Mouse (Mus musculus) heart, postnatal 25 days (tissue): ENCODE data around the gene Treh. TPM values are rescaled to one million over a fixed set of nuclear protein-coding genes. Genes with fewer than 3 reads are reported as not detected.

Experiments used
- DNase-seq: peaks from one replicate; pipeline ENCODE4 v3.0.0; 2022; ENCODE audit warnings: low spot score
- intact Hi-C: fragments of 180-260 bp; cut with DNase I; formaldehyde crosslinking; loops from one replicate; pipeline ENCODE4 v1.15.1; 2025
- total RNA-seq, 2 experiments: library from RNA; stranded (reverse); gene quantifications; 2 replicates each; pipeline ENCODE4 v1.2.3; 2021

Gene Treh
- total RNA-seq, 2 experiments from 2014 or later: not detected

- no peak for DNase-seq
- intact Hi-C loops: no loop called here
Measured at GRCm38 (mm10) chr9:44726431-44727146, 53.6 kb downstream of the Treh start.

- intact Hi-C loops: no loop called here
- DNase-seq: no peak
Measured at GRCm38 (mm10) chr9:44727441-44727840, 54.4 kb downstream of the Treh start.

- DNase-seq: no peak
- intact Hi-C loops: loop anchor here (5.0 kb wide), 1 partner anchor 40 kb away; no protein-coding TSS in a partner anchor
Measured at GRCm38 (mm10) chr9:44732130-44732549, 59.1 kb downstream of the Treh start.

- no peak for DNase-seq
- intact Hi-C loops: loop anchor here (5.0 kb wide), 1 partner anchor 41 kb away; no protein-coding TSS in a partner anchor
Measured at GRCm38 (mm10) chr9:44732921-44733530, 60.0 kb downstream of the Treh start.

- DNase-seq: peak; percentile 86
- intact Hi-C loops: loop anchor here (5.0 kb wide), 1 partner anchor 42 kb away; no protein-coding TSS in a partner anchor
Measured at GRCm38 (mm10) chr9:44733671-44734523, 60.9 kb downstream of the Treh start.

GRCm38 (mm10) chr9:44734524-44735494, 61.8 kb downstream of the Treh start, which contains the start of gene Phldb1:
Gene Phldb1, minus strand, starts transcription at chr9:44735198.
- DNase-seq: peak; percentile 74
- intact Hi-C loops: loop anchor here (5.0 kb wide), 1 partner anchor 43 kb away; no protein-coding TSS in a partner anchor

GRCm38 (mm10) chr9:44735886-44736285, 62.9 kb downstream of the Treh start:
- intact Hi-C loops: no loop called here
- no peak for DNase-seq

Other genes starting within 250 kb of the Treh start
- not detected for gene Foxr1, start 232.1 kb upstream of the Treh start, total RNA-seq
- gene Upk2, start 218.3 kb upstream of the Treh start, total RNA-seq: not detected
- 10 to 100 TPM; 44.9 to 57.6 TPM for gene Bcl9l, start 190.4 kb upstream of the Treh start, total RNA-seq
- gene Cxcr5, start 111.4 kb upstream of the Treh start, total RNA-seq: under 1 TPM; 0.10 to 0.31 TPM
- 10 to 100 TPM; 72.5 to 87.3 TPM for gene Ddx6, start 68.3 kb upstream of the Treh start, total RNA-seq
- 100 to 1,000 TPM; 115 to 121 TPM for gene Phldb1, start 62.0 kb downstream of the Treh start, total RNA-seq
- 10 to 100 TPM; 85.4 to 85.5 TPM for gene Arcn1, start 94.6 kb downstream of the Treh start, total RNA-seq
- gene Ift46, start 94.7 kb downstream of the Treh start, total RNA-seq: 10 to 100 TPM; 32.0 to 39.5 TPM
- 10 to 100 TPM; 13.4 to 15.1 TPM for gene Tmem25, start 126.1 kb downstream of the Treh start, total RNA-seq
- gene Ttc36, start 129.8 kb downstream of the Treh start, total RNA-seq: under 1 TPM; 0.34 to 0.61 TPM
- gene Kmt2a, start 208.1 kb downstream of the Treh start, total RNA-seq: 10 to 100 TPM; 23.2 to 28.1 TPM
- gene Atp5l, start 247.5 kb downstream of the Treh start, total RNA-seq: 1,000 to 10,000 TPM; 1,628 to 1,660 TPM